Mouse (Mus musculus): ENCODE measurements around the gene Hbp1. TPM values are rescaled to one million over a fixed set of nuclear protein-coding genes. Genes with fewer than 3 reads are reported as not detected.

Hbp1 gene
- polyA plus RNA-seq, 1 experiment from 2014 or later = 121 TPM

DNA sequence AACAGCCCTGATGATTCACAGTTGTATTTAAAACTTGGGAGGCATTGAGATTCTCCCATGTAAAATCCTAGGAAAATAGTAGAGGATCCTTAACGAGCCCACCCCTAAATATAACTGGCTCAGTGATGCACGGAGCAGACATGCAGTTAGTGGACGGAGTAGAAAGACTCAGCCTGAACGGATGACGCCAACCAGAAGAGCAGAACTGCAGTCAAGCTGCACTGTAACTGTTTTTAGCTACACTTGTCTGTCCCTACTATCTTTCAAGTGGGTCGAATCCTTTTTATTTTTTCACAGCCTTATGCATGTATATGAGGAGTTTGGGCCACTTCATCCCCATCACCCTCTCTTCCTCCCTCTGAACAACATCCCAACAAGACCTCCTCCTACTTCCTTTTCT is 35.4 kb upstream of the Hbp1 start:
- 94% methylated on average over 6 of the region's 6 CpGs for WGBS
- no peak for DNase-seq

GRCm38 (mm10) chr12:31984664-31985063 is 34.3 kb upstream of the Hbp1 start:
- Histone ChIP-seq H3K9ac (no peak overlapping the region), H3K4me2 (no peak overlapping the region), H3K4me3 (ENCODE audit: low read depth, low read length) (no peak overlapping the region), H3K36me3 (ENCODE audit: insufficient read depth) (peaks cover 4% of the 10 kb centered on the region; the same call in 1 of the 2 replicates), H3K9me3 (ENCODE audit: low read depth, low read length) (no peaks in the 10 kb centered on the region), H3K27ac (ENCODE audit: low read depth) (no peak overlapping the region), H3K27me3 (ENCODE audit: insufficient read depth, low read length) (no peaks in the 10 kb centered on the region), H3K4me1 (ENCODE audit: insufficient read depth) (no peaks in the 10 kb centered on the region)
- ATAC-seq (ENCODE audit: insufficient read depth) (no peak), DNase-seq (peak; percentile 13)
- 59% methylated on average over 12 of the region's 12 CpGs for WGBS
- no peak for TF ChIP-seq CTCF (IDR thresholded peaks at IDR 0.05; ENCODE audit: low read depth)

More for the DNA sequence above, 35.4 kb upstream of the Hbp1 start:
- no peak for ATAC-seq (ENCODE audit: insufficient read depth)
- Histone ChIP-seq H3K27ac (ENCODE audit: low read depth) (no peak overlapping the region), H3K36me3 (ENCODE audit: insufficient read depth) (peaks cover 4% of the 10 kb centered on the region; the same call in 1 of the 2 replicates), H3K4me3 (ENCODE audit: low read depth, low read length) (no peak overlapping the region), H3K4me2 (no peak overlapping the region), H3K9ac (no peak overlapping the region), H3K27me3 (ENCODE audit: insufficient read depth, low read length) (no peaks in the 10 kb centered on the region), H3K9me3 (ENCODE audit: low read depth, low read length) (no peaks in the 10 kb centered on the region), H3K4me1 (ENCODE audit: insufficient read depth) (no peaks in the 10 kb centered on the region)
- TF ChIP-seq CTCF (IDR thresholded peaks at IDR 0.05; ENCODE audit: low read depth) = no peak

DNA sequence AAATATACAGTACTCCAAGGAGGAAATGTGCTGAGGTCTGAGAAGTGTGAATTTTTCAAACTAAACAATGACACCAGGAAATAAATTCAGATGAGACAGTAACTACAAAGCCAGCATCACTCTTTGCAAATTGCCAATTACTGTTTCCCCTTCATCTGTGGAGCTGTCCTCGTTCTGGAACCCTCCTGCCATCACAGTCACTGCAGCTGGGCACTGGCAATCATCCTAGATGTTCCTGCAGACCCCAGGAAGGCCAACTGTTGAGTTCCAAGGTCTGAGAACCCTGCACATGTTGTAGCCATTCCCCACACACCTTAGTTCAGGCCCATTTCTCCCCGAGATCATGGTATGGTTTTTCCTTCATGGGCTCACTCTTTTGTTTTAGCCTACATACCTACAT is 33.9 kb upstream of the Hbp1 start:
- no peaks in the 10 kb centered on the region for H3K9me3 ChIP-seq (ENCODE audit: low read depth, low read length)
- 63% methylated on average over 2 of the region's 2 CpGs for WGBS
- H3K36me3 ChIP-seq (ENCODE audit: insufficient read depth) = peaks cover 4% of the 10 kb centered on the region; the same call in 1 of the 2 replicates
- ATAC-seq (ENCODE audit: insufficient read depth) (no peak), DNase-seq (no peak)
- no peak overlapping the region for H3K9ac ChIP-seq
- no peaks in the 10 kb centered on the region for H3K27me3 ChIP-seq (ENCODE audit: insufficient read depth, low read length)
- no peak overlapping the region for H3K27ac ChIP-seq (ENCODE audit: low read depth)
- no peak overlapping the region for H3K4me2 ChIP-seq
- H3K4me1 ChIP-seq (ENCODE audit: insufficient read depth) = no peaks in the 10 kb centered on the region
- H3K4me3 ChIP-seq (ENCODE audit: low read depth, low read length) = no peak overlapping the region
- TF ChIP-seq CTCF (IDR thresholded peaks at IDR 0.05; ENCODE audit: low read depth) = no peak

DNA sequence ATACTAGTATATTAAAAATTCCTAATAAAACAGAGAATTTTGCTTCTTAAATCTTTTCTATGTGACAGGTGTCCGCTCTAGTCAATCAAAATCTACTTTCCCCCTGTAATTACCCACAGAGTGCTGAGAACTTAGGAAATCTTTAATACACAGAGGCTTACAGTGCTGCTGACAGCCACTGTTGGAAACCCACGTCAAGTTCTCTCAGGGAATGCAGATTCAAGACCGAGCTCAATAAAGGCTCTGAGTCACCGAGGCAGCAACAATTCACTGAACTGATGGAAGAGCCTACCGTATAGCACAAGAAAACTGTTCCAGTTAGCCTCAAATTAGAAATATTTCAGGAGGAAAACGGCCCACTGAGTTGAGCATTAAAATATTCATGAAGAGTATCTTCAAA is 33.4 kb upstream of the Hbp1 start:
- no peaks in the 10 kb centered on the region for H3K4me1 ChIP-seq (ENCODE audit: insufficient read depth)
- H3K27ac ChIP-seq (ENCODE audit: low read depth) = no peak overlapping the region
- ATAC-seq (ENCODE audit: insufficient read depth) (no peak), DNase-seq (no peak)
- H3K27me3 ChIP-seq (ENCODE audit: insufficient read depth, low read length) = no peaks in the 10 kb centered on the region
- H3K9ac ChIP-seq = no peak overlapping the region
- H3K9me3 ChIP-seq (ENCODE audit: low read depth, low read length) = no peaks in the 10 kb centered on the region
- 69% methylated on average over 6 of the region's 6 CpGs for WGBS
- no peak overlapping the region for H3K4me2 ChIP-seq
- TF ChIP-seq CTCF (IDR thresholded peaks at IDR 0.05; ENCODE audit: low read depth) = no peak
- H3K4me3 ChIP-seq (ENCODE audit: low read depth, low read length) = no peak overlapping the region
- H3K36me3 ChIP-seq (ENCODE audit: insufficient read depth) = peaks cover 4% of the 10 kb centered on the region; the same call in 1 of the 2 replicates

GRCm38 (mm10) chr12:31983238-31983637 is 32.9 kb upstream of the Hbp1 start:
- WGBS = 66% methylated on average over 7 of the region's 7 CpGs
- Histone ChIP-seq H3K4me2 (no peak overlapping the region), H3K9me3 (ENCODE audit: low read depth, low read length) (no peaks in the 10 kb centered on the region), H3K27me3 (ENCODE audit: insufficient read depth, low read length) (no peaks in the 10 kb centered on the region), H3K9ac (no peak overlapping the region), H3K4me3 (ENCODE audit: low read depth, low read length) (no peak overlapping the region), H3K4me1 (ENCODE audit: insufficient read depth) (no peaks in the 10 kb centered on the region), H3K36me3 (ENCODE audit: insufficient read depth) (peaks cover 4% of the 10 kb centered on the region; the same call in 1 of the 2 replicates), H3K27ac (ENCODE audit: low read depth) (no peak overlapping the region)
- no peak for TF ChIP-seq CTCF (IDR thresholded peaks at IDR 0.05; ENCODE audit: low read depth)
- ATAC-seq (ENCODE audit: insufficient read depth) (no peak), DNase-seq (no peak)

- DNase-seq (no peak), ATAC-seq (ENCODE audit: insufficient read depth) (no peak)
- H3K27me3 ChIP-seq (ENCODE audit: insufficient read depth, low read length) = no peaks in the 10 kb centered on the region
- H3K4me1 ChIP-seq (ENCODE audit: insufficient read depth) = no peaks in the 10 kb centered on the region
- no peak overlapping the region for H3K4me3 ChIP-seq (ENCODE audit: low read depth, low read length)
- no peak overlapping the region for H3K27ac ChIP-seq (ENCODE audit: low read depth)
- H3K9me3 ChIP-seq (ENCODE audit: low read depth, low read length) = no peaks in the 10 kb centered on the region
- WGBS = 64% methylated on average over 12 of the region's 12 CpGs
- no peak overlapping the region for H3K9ac ChIP-seq
- H3K4me2 ChIP-seq = no peak overlapping the region
- no peak for TF ChIP-seq CTCF (IDR thresholded peaks at IDR 0.05; ENCODE audit: low read depth)
- no peaks in the 10 kb centered on the region for H3K36me3 ChIP-seq (ENCODE audit: insufficient read depth)
Measured at GRCm38 (mm10) chr12:31977613-31978195, 27.4 kb upstream of the Hbp1 start.

- peak; percentile 55 for TF ChIP-seq CTCF (IDR thresholded peaks at IDR 0.05; ENCODE audit: low read depth)
- Histone ChIP-seq H3K9me3 (ENCODE audit: low read depth, low read length) (no peaks in the 10 kb centered on the region), H3K4me3 (ENCODE audit: low read depth, low read length) (no peak overlapping the region), H3K4me2 (no peak overlapping the region), H3K9ac (no peak overlapping the region), H3K27me3 (ENCODE audit: insufficient read depth, low read length) (no peaks in the 10 kb centered on the region), H3K27ac (ENCODE audit: low read depth) (no peak overlapping the region), H3K4me1 (ENCODE audit: insufficient read depth) (no peaks in the 10 kb centered on the region), H3K36me3 (ENCODE audit: insufficient read depth) (no peaks in the 10 kb centered on the region)
- WGBS = 41% methylated on average over 7 of the region's 7 CpGs
- DNase-seq (peak; percentile 45), ATAC-seq (ENCODE audit: insufficient read depth) (no peak)
Measured at GRCm38 (mm10) chr12:31976544-31976943, 26.2 kb upstream of the Hbp1 start.
